Mouse (Mus musculus) forebrain, embryonic 14.5 days (tissue): ENCODE measurements at regions not wholly inside any gene's neighbourhood (a gene's known extent, or its start where the extent isn't known, plus 50 kb on each side); places are given as distances from the start of the nearest gene placed in this dataset.
A peak's percentile ranks its signal among the peaks of the same experiment; 100 is the strongest.

Source experiments
- ATAC-seq: fragments of 200-750 bp; cut with Nextera tagmentation; 2 replicates; pipeline ENCODE4 v1.8.0; 2017; ENCODE audit warnings: mild to moderate bottlenecking, moderate library complexity
- DNase-seq: peaks from one replicate; pipeline ENCODE4 v3.0.0-alpha.2; 2015; ENCODE audit warnings: low spot score
- H3K27ac ChIP-seq: fragments of 300-500 bp; sonication (generic); 2 replicates; pipeline ENCODE4 v1.5.1; 2014; ENCODE audit warnings: low read depth, mild to moderate bottlenecking, control low read depth, low read length, moderate library complexity
- H3K27me3 ChIP-seq: fragments of 300-500 bp; sonication (generic); replicated peaks from 2 replicates; pipeline ENCODE4 v1.6.1; 2014; ENCODE audit warnings: low read length, control low read depth, mixed read lengths; ENCODE audit not compliant: control insufficient read depth, insufficient read depth
- H3K36me3 ChIP-seq: fragments of 300-500 bp; sonication (generic); 2 replicates; pipeline ENCODE4 v1.6.1; 2014; ENCODE audit warnings: low read length, control low read depth; ENCODE audit not compliant: control insufficient read depth, insufficient read depth
- H3K4me1 ChIP-seq: fragments of 300-500 bp; sonication (generic); 2 replicates; pipeline ENCODE4 v1.6.1; 2014; ENCODE audit warnings: antibody characterized with exemption, low read length, control low read depth; ENCODE audit not compliant: control insufficient read depth, insufficient read depth
- H3K4me2 ChIP-seq: fragments of 300-500 bp; sonication (generic); 2 replicates; pipeline ENCODE4 v1.6.1; 2014; ENCODE audit warnings: mild to moderate bottlenecking, control low read depth, low read length
- H3K4me3 ChIP-seq: fragments of 300-500 bp; sonication (generic); 2 replicates; pipeline ENCODE4 v1.5.1; 2014; ENCODE audit warnings: low read depth, low read length, control low read depth
- H3K9ac ChIP-seq: fragments of 300-500 bp; sonication (generic); 2 replicates; pipeline ENCODE4 v1.6.1; 2014; ENCODE audit warnings: mild to moderate bottlenecking, low read length, control low read depth, moderate library complexity
- H3K9me3 ChIP-seq: fragments of 300-500 bp; sonication (generic); replicated peaks from 2 replicates; pipeline ENCODE4 v1.6.1; 2016; ENCODE audit warnings: low read length, control low read depth, mixed read lengths; ENCODE audit not compliant: control insufficient read depth
- WGBS: fragments of 180-500 bp; shearing (Covaris S2); extraction: QIAGEN DNeasy Blood & Tissue Kit; methylation state at CpG from one replicate; pipeline ENCODE4 v1.1.7; 2014; 5-methylcytosine and 5-hydroxymethylcytosine counted together

- no peak overlapping the region for H3K9ac ChIP-seq
- ATAC-seq (no peak), DNase-seq (no peak)
- H3K36me3 ChIP-seq = no peaks in the 10 kb centered on the region
- H3K27ac ChIP-seq = no peak overlapping the region
- H3K4me3 ChIP-seq = no peak overlapping the region
- 87% methylated on average over 2 of the region's 2 CpGs for WGBS
- H3K27me3 ChIP-seq = no peaks in the 10 kb centered on the region
- no peaks in the 10 kb centered on the region for H3K4me1 ChIP-seq
- H3K4me2 ChIP-seq = no peak overlapping the region
- no peaks in the 10 kb centered on the region for H3K9me3 ChIP-seq
Observed at GRCm38 (mm10) chr3:105257096-105257495, 190.5 kb downstream of the 4930564D02Rik start.

GRCm38 (mm10) chr3:105275241-105275640, 176.9 kb upstream of the Kcnd3 start:
- H3K4me3 ChIP-seq = no peak overlapping the region
- no peaks in the 10 kb centered on the region for H3K27me3 ChIP-seq
- no peaks in the 10 kb centered on the region for H3K4me1 ChIP-seq
- H3K36me3 ChIP-seq = no peaks in the 10 kb centered on the region
- no peak overlapping the region for H3K4me2 ChIP-seq
- ATAC-seq (no peak), DNase-seq (peak; percentile 46)
- WGBS = 31% methylated on average over 4 of the region's 4 CpGs
- no peak overlapping the region for H3K27ac ChIP-seq
- H3K9ac ChIP-seq = no peak overlapping the region
- H3K9me3 ChIP-seq = no peaks in the 10 kb centered on the region

- ATAC-seq = no peak
Observed at GRCm38 (mm10) chr3:105280971-105281370, 171.2 kb upstream of the Kcnd3 start.

GRCm38 (mm10) chr3:105281686-105282085, 170.4 kb upstream of the Kcnd3 start:
- ATAC-seq (no peak), DNase-seq (peak; percentile 16)
- Histone ChIP-seq H3K4me2 (no peak overlapping the region), H3K27ac (no peak overlapping the region), H3K4me3 (no peak overlapping the region), H3K27me3 (no peaks in the 10 kb centered on the region), H3K9ac (no peak overlapping the region), H3K36me3 (no peaks in the 10 kb centered on the region), H3K4me1 (no peaks in the 10 kb centered on the region), H3K9me3 (no peaks in the 10 kb centered on the region)
- WGBS = 77% methylated on average over 3 of the region's 3 CpGs

More at GRCm38 (mm10) chr3:105280971-105281370, 171.2 kb upstream of the Kcnd3 start:
- H3K4me1 ChIP-seq = no peaks in the 10 kb centered on the region
- no peaks in the 10 kb centered on the region for H3K27me3 ChIP-seq
- no peaks in the 10 kb centered on the region for H3K36me3 ChIP-seq
- no peak overlapping the region for H3K4me2 ChIP-seq
- WGBS = 63% methylated on average over 5 of the region's 5 CpGs
- H3K4me3 ChIP-seq = no peak overlapping the region
- no peak overlapping the region for H3K9ac ChIP-seq
- no peak for DNase-seq
- H3K9me3 ChIP-seq = no peaks in the 10 kb centered on the region
- H3K27ac ChIP-seq = no peak overlapping the region

GRCm38 (mm10) chr3:105298273-105298672, 153.9 kb upstream of the Kcnd3 start:
- Histone ChIP-seq H3K9me3 (no peaks in the 10 kb centered on the region), H3K9ac (no peak overlapping the region), H3K27me3 (no peaks in the 10 kb centered on the region), H3K4me2 (no peak overlapping the region), H3K4me1 (no peaks in the 10 kb centered on the region), H3K4me3 (no peak overlapping the region), H3K27ac (no peak overlapping the region), H3K36me3 (no peaks in the 10 kb centered on the region)
- ATAC-seq (no peak), DNase-seq (no peak)
- 87% methylated on average over 3 of the region's 3 CpGs for WGBS

GRCm38 (mm10) chr3:105300693-105301548, 151.2 kb upstream of the Kcnd3 start:
- Histone ChIP-seq H3K4me1 (no peaks in the 10 kb centered on the region), H3K9ac (no peak overlapping the region), H3K4me2 (no peak overlapping the region), H3K27ac (no peak overlapping the region), H3K9me3 (no peaks in the 10 kb centered on the region), H3K36me3 (no peaks in the 10 kb centered on the region), H3K27me3 (no peaks in the 10 kb centered on the region), H3K4me3 (no peak overlapping the region)
- WGBS = 63% methylated on average over 7 of the region's 7 CpGs
- DNase-seq = no peak
- no peak for ATAC-seq

GRCm38 (mm10) chr3:105307676-105308075, 144.5 kb upstream of the Kcnd3 start:
- 69% methylated on average over 2 of the region's 2 CpGs for WGBS
- no peak for ATAC-seq
- no peak for DNase-seq
- Histone ChIP-seq H3K36me3 (no peaks in the 10 kb centered on the region), H3K9ac (no peak overlapping the region), H3K4me1 (0 out of 2 replicates have a peak, but pooled peaks cover 3% of the 10 kb centered on the region), H3K27me3 (no peaks in the 10 kb centered on the region), H3K4me3 (no peak overlapping the region), H3K9me3 (no peaks in the 10 kb centered on the region), H3K27ac (no peak overlapping the region), H3K4me2 (no peak overlapping the region)

GRCm38 (mm10) chr3:105309020-105309419, 143.1 kb upstream of the Kcnd3 start:
- Histone ChIP-seq H3K4me3 (no peak overlapping the region), H3K4me1 (0 out of 2 replicates have a peak, but pooled peaks cover 3% of the 10 kb centered on the region), H3K9ac (no peak overlapping the region), H3K36me3 (no peaks in the 10 kb centered on the region), H3K27me3 (no peaks in the 10 kb centered on the region), H3K4me2 (no peak overlapping the region), H3K9me3 (no peaks in the 10 kb centered on the region), H3K27ac (no peak overlapping the region)
- 61% methylated on average over 2 of the region's 2 CpGs for WGBS
- ATAC-seq = no peak
- DNase-seq = peak; percentile 32

GRCm38 (mm10) chr3:105353268-105353667, 98.9 kb upstream of the Kcnd3 start:
- WGBS = 87% methylated on average over 4 of the region's 4 CpGs
- no peak for DNase-seq
- H3K4me2 ChIP-seq = no peak overlapping the region
- H3K27ac ChIP-seq = no peak overlapping the region
- H3K4me1 ChIP-seq = no peaks in the 10 kb centered on the region
- no peaks in the 10 kb centered on the region for H3K9me3 ChIP-seq
- no peaks in the 10 kb centered on the region for H3K36me3 ChIP-seq
- no peak for ATAC-seq
- no peak overlapping the region for H3K9ac ChIP-seq
- H3K4me3 ChIP-seq = no peak overlapping the region
- H3K27me3 ChIP-seq = no peaks in the 10 kb centered on the region
